Mouse (Mus musculus) kidney, adult 2 months (tissue): ENCODE measurements around the gene Pzp. TPM values are rescaled to one million over a fixed set of nuclear protein-coding genes. Genes with fewer than 3 reads are reported as not detected.

Experiments used
- DNase-seq: peaks from one replicate; pipeline ENCODE4 v3.0.0; 2021
- H3K27ac ChIP-seq: fragments of 200-500 bp; 2 replicates; pipeline ENCODE4 v1.5.1; 2012; ENCODE audit warnings: low read depth, low read length, control low read depth, inconsistent platforms; ENCODE audit not compliant: insufficient read depth
- H3K27me3 ChIP-seq: fragments of 200-500 bp; replicated peaks from 2 replicates; pipeline ENCODE4 v1.6.1; 2012; ENCODE audit warnings: mild to moderate bottlenecking, moderate library complexity, low read length, inconsistent platforms; ENCODE audit not compliant: control insufficient read depth, insufficient read depth
- H3K36me3 ChIP-seq: fragments of 200-500 bp; 2 replicates; pipeline ENCODE4 v1.6.1; 2012; ENCODE audit warnings: mild to moderate bottlenecking, moderate library complexity, low read length, inconsistent platforms; ENCODE audit not compliant: control insufficient read depth, insufficient read depth
- H3K4me1 ChIP-seq: fragments of 200-500 bp; 2 replicates; pipeline ENCODE4 v1.6.1; 2011; ENCODE audit warnings: low read length; ENCODE audit not compliant: control insufficient read depth, insufficient read depth
- H3K4me3 ChIP-seq: fragments of 200-500 bp; 2 replicates; pipeline ENCODE4 v1.5.1; 2011; ENCODE audit warnings: mild to moderate bottlenecking, low read depth, low read length, control low read depth; ENCODE audit not compliant: insufficient read depth
- CTCF ChIP-seq: fragments of 200-500 bp; conservative IDR thresholded peaks from 2 replicates; pipeline ENCODE4 v1.5.1; 2011; ENCODE audit warnings: low read depth, mild to moderate bottlenecking, control low read depth, low read length, moderate library complexity, mixed read lengths; ENCODE audit not compliant: insufficient read depth, insufficient read length
- POLR2A ChIP-seq: fragments of 200-500 bp; IDR thresholded peaks from one replicate; pipeline ENCODE4 v1.6.1; 2011; ENCODE audit warnings: low read depth, low read length, control low read depth
- WGBS: fragments of 180-500 bp; shearing (Covaris S2); methylation state at CpG from one replicate; pipeline ENCODE4 v1.1.7; 2018; 5-methylcytosine and 5-hydroxymethylcytosine counted together
- polyA plus RNA-seq: library from polyadenylated mRNA; depleted of rRNA; stranded (reverse); fragments of >200 nt; gene quantifications from 2 replicates; pipeline ENCODE4 v1.2.3, GENCODE M21; 2012; rRNA removed

The Pzp gene
- polyA plus RNA-seq = 0.05 and 0.23 TPM in 2 replicates

GRCm38 (mm10) chr6:128526601-128527000 is at the start of gene Pzp:
Gene Pzp, minus strand, starts transcription at chr6:128526720.
- Histone ChIP-seq H3K27ac (no peak within 1 kb of the TSS), H3K4me3 (no peak within 1 kb of the TSS), H3K4me1 (no peaks in the 10 kb centered on the region), H3K27me3 (no peaks in the 10 kb centered on the region), H3K36me3 (no peaks in the 10 kb centered on the region)
- peak; percentile 17 for DNase-seq
- TF ChIP-seq CTCF = no peak
- TF ChIP-seq POLR2A = no peak
- 47% methylated on average over 4 of the region's 4 CpGs for WGBS

GRCm38 (mm10) chr6:128566589-128566988 is 40.1 kb upstream of the Pzp start:
- Histone ChIP-seq H3K36me3 (no peaks in the 10 kb centered on the region), H3K27me3 (no peaks in the 10 kb centered on the region), H3K4me1 (no peaks in the 10 kb centered on the region), H3K4me3 (no peak overlapping the region), H3K27ac (no peak overlapping the region)
- WGBS = 93% methylated on average over 11 of the region's 11 CpGs
- TF ChIP-seq CTCF (no peak), POLR2A (no peak)
- no peak for DNase-seq

- no peak overlapping the region for H3K4me3 ChIP-seq
- no peaks in the 10 kb centered on the region for H3K27me3 ChIP-seq
- no peak for DNase-seq
- no peaks in the 10 kb centered on the region for H3K4me1 ChIP-seq
- 82% methylated on average over 7 of the region's 7 CpGs for WGBS
- TF ChIP-seq POLR2A = no peak
- no peak for TF ChIP-seq CTCF
- no peaks in the 10 kb centered on the region for H3K36me3 ChIP-seq
- no peak overlapping the region for H3K27ac ChIP-seq
Observed at GRCm38 (mm10) chr6:128554049-128554448, 27.5 kb upstream of the Pzp start.

GRCm38 (mm10) chr6:128549463-128550452 is 23.2 kb upstream of the Pzp start:
- TF ChIP-seq POLR2A (no peak), CTCF (no peak)
- DNase-seq = peak; percentile 60
- WGBS = 60% methylated on average over 15 of the region's 15 CpGs
- no peak overlapping the region for H3K4me3 ChIP-seq
- H3K27me3 ChIP-seq = no peaks in the 10 kb centered on the region
- no peaks in the 10 kb centered on the region for H3K4me1 ChIP-seq
- H3K27ac ChIP-seq = no peak overlapping the region
- H3K36me3 ChIP-seq = no peaks in the 10 kb centered on the region

GRCm38 (mm10) chr6:128548532-128548931 is 22.0 kb upstream of the Pzp start:
- TF ChIP-seq CTCF (no peak), POLR2A (no peak)
- no peak overlapping the region for H3K27ac ChIP-seq
- no peak overlapping the region for H3K4me3 ChIP-seq
- 94% methylated on average over 10 of the region's 10 CpGs for WGBS
- no peaks in the 10 kb centered on the region for H3K36me3 ChIP-seq
- no peaks in the 10 kb centered on the region for H3K27me3 ChIP-seq
- DNase-seq = no peak
- H3K4me1 ChIP-seq = no peaks in the 10 kb centered on the region

GRCm38 (mm10) chr6:128545402-128545801 is 18.9 kb upstream of the Pzp start:
- H3K27ac ChIP-seq = no peak overlapping the region
- no peak for DNase-seq
- TF ChIP-seq POLR2A = no peak
- TF ChIP-seq CTCF = no peak
- no peaks in the 10 kb centered on the region for H3K36me3 ChIP-seq
- H3K4me1 ChIP-seq = no peaks in the 10 kb centered on the region
- WGBS = 84% methylated on average over 4 of the region's 4 CpGs
- no peaks in the 10 kb centered on the region for H3K27me3 ChIP-seq
- no peak overlapping the region for H3K4me3 ChIP-seq

- H3K27ac ChIP-seq = no peak overlapping the region
- no peaks in the 10 kb centered on the region for H3K36me3 ChIP-seq
- no peak overlapping the region for H3K4me3 ChIP-seq
- no peaks in the 10 kb centered on the region for H3K27me3 ChIP-seq
- no peak for DNase-seq
- H3K4me1 ChIP-seq = no peaks in the 10 kb centered on the region
- 63% methylated on average over 13 of the region's 13 CpGs for WGBS
- no peak for TF ChIP-seq POLR2A
- no peak for TF ChIP-seq CTCF
Observed at GRCm38 (mm10) chr6:128543226-128543625, 16.7 kb upstream of the Pzp start.
